Mouse (Mus musculus) bone marrow, adult 2 months (tissue): Measurements from ENCODE around the gene Eef1a2.

Experiments
- CTCF ChIP-seq: fragments of 200-500 bp; IDR thresholded peaks from 2 replicates; pipeline ENCODE4 v1.5.1; 2011; ENCODE audit warnings: low read length, control low read depth; ENCODE audit not compliant: control insufficient read depth, insufficient read depth
- POLR2A ChIP-seq: fragments of 200-500 bp; IDR thresholded peaks from 2 replicates; pipeline ENCODE4 v1.6.1; 2011; ENCODE audit warnings: low read depth, mild to moderate bottlenecking, control low read depth, low read length, borderline replicate concordance; ENCODE audit not compliant: control insufficient read depth

- TF ChIP-seq CTCF (no peak), POLR2A (no peak)
Measured at GRCm38 (mm10) chr2:181191936-181192335, 35.1 kb upstream of the Eef1a2 start.
